Mouse (Mus musculus): ENCODE data around the gene Ksr2. TPM values are rescaled to one million over a fixed set of nuclear protein-coding genes. Genes with fewer than 3 reads are reported as not detected.
A peak's percentile ranks its signal among the peaks of the same experiment; 100 is the strongest.
"Not testable (repeated sequence)": the region's sequence is repeated elsewhere in the genome, so short reads cannot be mapped to it uniquely, and the experiment has no call there.

The Ksr2 gene
- polyA plus RNA-seq, 1 experiment from 2014 or later = 11.3 TPM

DNA sequence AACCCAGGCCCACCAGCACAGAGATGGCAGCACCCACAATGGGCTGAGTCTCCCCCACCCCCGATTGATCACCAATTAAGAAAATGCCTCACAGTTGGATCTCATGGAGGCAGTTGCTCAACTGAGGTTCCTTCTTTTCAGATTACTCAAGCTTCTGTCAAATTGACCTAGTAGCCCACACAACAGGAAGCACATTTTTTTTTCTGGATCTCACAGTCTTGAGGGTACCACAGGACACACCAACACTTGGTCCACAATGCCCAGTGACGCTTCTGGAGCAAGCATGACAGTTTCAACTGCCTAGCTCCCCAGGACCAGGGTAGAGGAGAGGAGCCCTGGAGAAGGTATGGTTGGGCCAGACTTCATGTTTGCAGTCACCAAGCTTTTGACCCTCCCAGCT is 3.6 kb downstream of the Ksr2 start:
- Histone ChIP-seq H3K27ac (ENCODE audit: low read depth, low read length) (no peak overlapping the region), H3K4me2 (ENCODE audit: low read depth, low read length) (no peak overlapping the region), H3K9me3 (ENCODE audit: control insufficient read depth, low read length) (no peaks in the 10 kb centered on the region), H3K4me3 (ENCODE audit: low read depth, low read length) (no peak overlapping the region), H3K27me3 (ENCODE audit: control insufficient read depth, insufficient read depth, low read length) (no peaks in the 10 kb centered on the region), H3K36me3 (ENCODE audit: control insufficient read depth, insufficient read depth, low read length) (no peaks in the 10 kb centered on the region), H3K9ac (replicated peaks; ENCODE audit: low read depth, low read length) (no peak overlapping the region), H3K4me1 (ENCODE audit: control insufficient read depth, insufficient read depth, low read length) (peaks cover 9% of the 10 kb centered on the region)
- WGBS = 75% methylated on average over 2 of the region's 2 CpGs
- no peak for ATAC-seq (ENCODE audit: low read depth)

GRCm38 (mm10) chr5:117433501-117433900 is 19.7 kb downstream of the Ksr2 start:
- H3K4me3 ChIP-seq (ENCODE audit: low read depth, low read length); H3K27me3 ChIP-seq (ENCODE audit: control insufficient read depth, insufficient read depth, low read length); H3K36me3 ChIP-seq (ENCODE audit: control insufficient read depth, insufficient read depth, low read length); H3K9me3 ChIP-seq (ENCODE audit: control insufficient read depth, low read length); ATAC-seq (ENCODE audit: low read depth); H3K4me2 ChIP-seq (ENCODE audit: low read depth, low read length); H3K4me1 ChIP-seq (ENCODE audit: control insufficient read depth, insufficient read depth, low read length); H3K9ac ChIP-seq (replicated peaks; ENCODE audit: low read depth, low read length); H3K27ac ChIP-seq (ENCODE audit: low read depth, low read length): not testable (repeated sequence)
- WGBS = 91% methylated on average over 7 of the region's 7 CpGs

DNA sequence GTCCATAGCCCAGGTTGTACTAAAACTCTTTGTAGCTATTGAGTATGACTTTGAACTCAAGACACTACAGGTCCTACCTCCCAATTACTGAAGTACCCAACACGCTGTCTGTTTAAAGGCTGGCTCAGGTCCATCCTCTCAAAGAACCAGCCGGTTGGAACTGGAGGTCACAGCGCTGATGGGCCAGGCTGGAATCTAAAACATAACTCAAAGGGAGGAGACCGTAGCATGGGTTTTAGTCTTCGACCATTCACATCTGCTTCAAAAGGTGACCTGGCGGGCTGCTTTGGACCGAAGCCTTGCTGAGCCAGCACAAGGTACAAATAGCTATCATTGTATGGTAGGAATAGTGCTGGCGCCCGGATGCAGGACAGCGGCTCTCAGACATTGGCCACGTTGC is 26.5 kb downstream of the Ksr2 start:
- H3K4me1 ChIP-seq (ENCODE audit: control insufficient read depth, insufficient read depth, low read length) = peaks cover 12% of the 10 kb centered on the region; the same call in 1 of the 2 replicates
- H3K27ac ChIP-seq (ENCODE audit: low read depth, low read length) = no peak overlapping the region
- no peak overlapping the region for H3K4me3 ChIP-seq (ENCODE audit: low read depth, low read length)
- H3K27me3 ChIP-seq (ENCODE audit: control insufficient read depth, insufficient read depth, low read length) = no peaks in the 10 kb centered on the region
- H3K9me3 ChIP-seq (ENCODE audit: control insufficient read depth, low read length) = no peaks in the 10 kb centered on the region
- ATAC-seq (ENCODE audit: low read depth) = no peak
- H3K4me2 ChIP-seq (ENCODE audit: low read depth, low read length) = no peak overlapping the region
- no peak overlapping the region for H3K9ac ChIP-seq (replicated peaks; ENCODE audit: low read depth, low read length)
- 82% methylated on average over 11 of the region's 11 CpGs for WGBS
- H3K36me3 ChIP-seq (ENCODE audit: control insufficient read depth, insufficient read depth, low read length) = no peaks in the 10 kb centered on the region

GRCm38 (mm10) chr5:117441242-117441842 is 27.5 kb downstream of the Ksr2 start:
- peak overlapping the region; percentile 55 for H3K27ac ChIP-seq (ENCODE audit: low read depth, low read length)
- WGBS = 20% methylated on average over 18 of the region's 18 CpGs
- H3K36me3 ChIP-seq (ENCODE audit: control insufficient read depth, insufficient read depth, low read length) = no peaks in the 10 kb centered on the region
- peaks cover 12% of the 10 kb centered on the region; the same call in 1 of the 2 replicates for H3K4me1 ChIP-seq (ENCODE audit: control insufficient read depth, insufficient read depth, low read length)
- peak overlapping the region; percentile 24; the same call in 1 of the 2 replicates for H3K4me2 ChIP-seq (ENCODE audit: low read depth, low read length)
- ATAC-seq (ENCODE audit: low read depth) = no peak; the same call in 1 of the 2 replicates
- no peaks in the 10 kb centered on the region for H3K27me3 ChIP-seq (ENCODE audit: control insufficient read depth, insufficient read depth, low read length)
- H3K4me3 ChIP-seq (ENCODE audit: low read depth, low read length) = no peak overlapping the region
- no peaks in the 10 kb centered on the region for H3K9me3 ChIP-seq (ENCODE audit: control insufficient read depth, low read length)
- no peak overlapping the region; the same call in 1 of the 2 replicates for H3K9ac ChIP-seq (replicated peaks; ENCODE audit: low read depth, low read length)

DNA sequence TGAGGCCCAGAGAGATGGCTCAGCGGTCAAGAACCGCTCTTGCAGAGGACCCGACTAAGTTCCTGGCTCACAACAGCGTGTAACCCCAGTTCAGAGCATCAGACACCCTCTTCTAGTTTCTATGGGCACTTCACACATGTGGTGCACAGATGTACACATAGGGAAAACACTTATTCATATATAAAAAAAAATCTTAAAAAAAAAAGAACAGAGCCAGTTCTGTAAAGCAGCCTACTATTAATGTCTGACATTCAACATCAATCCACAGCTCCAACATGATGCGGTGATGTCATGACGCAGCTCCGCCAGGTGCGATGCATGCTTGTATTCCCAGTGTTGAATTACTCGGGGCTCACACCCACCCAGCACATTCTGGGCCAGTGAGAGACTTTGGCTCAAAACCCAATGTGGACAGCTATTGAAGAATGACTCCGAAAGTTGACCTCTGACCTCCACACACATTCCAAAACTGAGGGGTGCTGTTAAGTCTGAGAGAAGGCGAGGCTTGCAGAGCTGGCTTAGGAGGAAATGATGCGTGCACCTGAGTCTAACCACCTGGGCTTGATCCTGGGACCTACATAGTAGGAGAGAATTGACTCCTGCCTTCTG is 28.5 kb downstream of the Ksr2 start:
- no peak overlapping the region for H3K4me3 ChIP-seq (ENCODE audit: low read depth, low read length)
- WGBS = 91% methylated on average over 12 of the region's 12 CpGs
- 0 out of 2 replicates have a peak overlapping the region, but pooled peaks have one; percentile 55 for H3K27ac ChIP-seq (ENCODE audit: low read depth, low read length)
- H3K36me3 ChIP-seq (ENCODE audit: control insufficient read depth, insufficient read depth, low read length) = no peaks in the 10 kb centered on the region
- H3K4me1 ChIP-seq (ENCODE audit: control insufficient read depth, insufficient read depth, low read length) = peaks cover 12% of the 10 kb centered on the region; the same call in 1 of the 2 replicates
- ATAC-seq (ENCODE audit: low read depth) = no peak
- no peaks in the 10 kb centered on the region for H3K9me3 ChIP-seq (ENCODE audit: control insufficient read depth, low read length)
- no peak overlapping the region for H3K4me2 ChIP-seq (ENCODE audit: low read depth, low read length)
- no peak overlapping the region for H3K9ac ChIP-seq (replicated peaks; ENCODE audit: low read depth, low read length)
- no peaks in the 10 kb centered on the region for H3K27me3 ChIP-seq (ENCODE audit: control insufficient read depth, insufficient read depth, low read length)

DNA sequence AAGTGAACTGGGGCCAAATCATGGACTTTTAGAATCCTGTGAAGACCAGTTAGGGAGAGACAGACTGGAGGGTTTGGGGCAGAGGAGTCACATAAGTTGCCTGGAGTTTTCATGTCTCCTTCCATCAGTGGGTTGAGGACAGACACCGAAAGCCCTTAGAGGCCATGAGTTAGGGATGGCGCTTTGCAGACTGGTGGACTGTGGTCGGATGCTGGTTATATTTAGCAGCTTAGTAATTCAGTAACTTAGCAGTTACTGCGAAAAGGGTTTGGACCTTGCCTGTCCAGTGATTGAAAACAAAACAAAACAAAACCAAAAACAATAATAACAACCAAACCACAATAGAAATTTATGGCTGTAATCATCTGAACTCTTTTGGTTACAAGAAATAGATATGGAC is 29.3 kb downstream of the Ksr2 start:
- no peaks in the 10 kb centered on the region for H3K27me3 ChIP-seq (ENCODE audit: control insufficient read depth, insufficient read depth, low read length)
- no peak for ATAC-seq (ENCODE audit: low read depth)
- 99% methylated on average over 4 of the region's 4 CpGs for WGBS
- H3K4me1 ChIP-seq (ENCODE audit: control insufficient read depth, insufficient read depth, low read length) = peaks cover 12% of the 10 kb centered on the region; the same call in 1 of the 2 replicates
- no peak overlapping the region for H3K27ac ChIP-seq (ENCODE audit: low read depth, low read length)
- H3K9ac ChIP-seq (replicated peaks; ENCODE audit: low read depth, low read length) = no peak overlapping the region
- H3K9me3 ChIP-seq (ENCODE audit: control insufficient read depth, low read length) = no peaks in the 10 kb centered on the region
- H3K4me3 ChIP-seq (ENCODE audit: low read depth, low read length) = no peak overlapping the region
- H3K36me3 ChIP-seq (ENCODE audit: control insufficient read depth, insufficient read depth, low read length) = no peaks in the 10 kb centered on the region
- H3K4me2 ChIP-seq (ENCODE audit: low read depth, low read length) = no peak overlapping the region

GRCm38 (mm10) chr5:117443902-117444301 is 30.1 kb downstream of the Ksr2 start:
- no peaks in the 10 kb centered on the region for H3K9me3 ChIP-seq (ENCODE audit: control insufficient read depth, low read length)
- WGBS = 91% methylated on average over 6 of the region's 6 CpGs
- no peak overlapping the region for H3K9ac ChIP-seq (replicated peaks; ENCODE audit: low read depth, low read length)
- no peak overlapping the region for H3K4me3 ChIP-seq (ENCODE audit: low read depth, low read length)
- H3K27ac ChIP-seq (ENCODE audit: low read depth, low read length) = no peak overlapping the region
- H3K4me1 ChIP-seq (ENCODE audit: control insufficient read depth, insufficient read depth, low read length) = peaks cover 12% of the 10 kb centered on the region; the same call in 1 of the 2 replicates
- no peak overlapping the region for H3K4me2 ChIP-seq (ENCODE audit: low read depth, low read length)
- no peaks in the 10 kb centered on the region for H3K36me3 ChIP-seq (ENCODE audit: control insufficient read depth, insufficient read depth, low read length)
- H3K27me3 ChIP-seq (ENCODE audit: control insufficient read depth, insufficient read depth, low read length) = no peaks in the 10 kb centered on the region
- ATAC-seq (ENCODE audit: low read depth) = no peak

- Histone ChIP-seq H3K27me3 (ENCODE audit: control insufficient read depth, insufficient read depth, low read length) (no peaks in the 10 kb centered on the region), H3K9ac (replicated peaks; ENCODE audit: low read depth, low read length) (no peak overlapping the region), H3K27ac (ENCODE audit: low read depth, low read length) (no peak overlapping the region), H3K9me3 (ENCODE audit: control insufficient read depth, low read length) (no peaks in the 10 kb centered on the region), H3K36me3 (ENCODE audit: control insufficient read depth, insufficient read depth, low read length) (no peaks in the 10 kb centered on the region), H3K4me1 (ENCODE audit: control insufficient read depth, insufficient read depth, low read length) (no peaks in the 10 kb centered on the region), H3K4me3 (ENCODE audit: low read depth, low read length) (no peak overlapping the region), H3K4me2 (ENCODE audit: low read depth, low read length) (no peak overlapping the region)
- no peak for ATAC-seq (ENCODE audit: low read depth)
- 44% methylated on average over 6 of the region's 6 CpGs for WGBS
These were observed 33.9 kb downstream of the Ksr2 start for GRCm38 (mm10) chr5:117447698-117448097.

DNA sequence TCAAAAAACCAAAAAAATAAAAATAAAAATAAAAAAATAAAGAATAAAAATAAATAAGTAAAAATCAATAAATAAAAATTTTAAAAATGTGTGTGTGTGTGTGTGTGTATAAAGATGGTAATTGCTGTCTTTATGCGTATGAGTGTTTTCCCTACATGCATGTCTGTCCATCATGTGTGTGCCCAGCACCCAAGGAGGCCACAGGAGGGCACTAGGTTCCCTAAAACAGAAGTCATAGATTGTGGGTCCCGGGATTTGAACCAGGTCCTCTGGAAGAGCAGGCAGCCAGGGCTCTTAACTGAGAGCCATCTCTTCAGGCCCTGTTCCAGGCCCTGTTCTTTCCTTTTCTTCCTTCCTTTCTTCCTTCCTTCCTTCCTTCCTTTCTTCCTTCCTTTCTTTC is 38.2 kb downstream of the Ksr2 start:
- no peak overlapping the region for H3K4me3 ChIP-seq (ENCODE audit: low read depth, low read length)
- no peak overlapping the region for H3K27ac ChIP-seq (ENCODE audit: low read depth, low read length)
- no peaks in the 10 kb centered on the region for H3K27me3 ChIP-seq (ENCODE audit: control insufficient read depth, insufficient read depth, low read length)
- H3K4me2 ChIP-seq (ENCODE audit: low read depth, low read length) = no peak overlapping the region
- WGBS = 93% methylated on average over 2 of the region's 2 CpGs
- no peak overlapping the region for H3K9ac ChIP-seq (replicated peaks; ENCODE audit: low read depth, low read length)
- no peaks in the 10 kb centered on the region for H3K9me3 ChIP-seq (ENCODE audit: control insufficient read depth, low read length)
- H3K4me1 ChIP-seq (ENCODE audit: control insufficient read depth, insufficient read depth, low read length) = no peaks in the 10 kb centered on the region
- ATAC-seq (ENCODE audit: low read depth) = no peak
- H3K36me3 ChIP-seq (ENCODE audit: control insufficient read depth, insufficient read depth, low read length) = no peaks in the 10 kb centered on the region
